Mouse (Mus musculus): ENCODE measurements around the gene H2afy2.

Gene H2afy2

GRCm38 (mm10) chr10:61783621-61784251, at the start of gene H2afy2:
Gene H2afy2, minus strand, starts transcription at chr10:61784147.
- no peak for DNase-seq (ENCODE audit: low read depth)

DNA sequence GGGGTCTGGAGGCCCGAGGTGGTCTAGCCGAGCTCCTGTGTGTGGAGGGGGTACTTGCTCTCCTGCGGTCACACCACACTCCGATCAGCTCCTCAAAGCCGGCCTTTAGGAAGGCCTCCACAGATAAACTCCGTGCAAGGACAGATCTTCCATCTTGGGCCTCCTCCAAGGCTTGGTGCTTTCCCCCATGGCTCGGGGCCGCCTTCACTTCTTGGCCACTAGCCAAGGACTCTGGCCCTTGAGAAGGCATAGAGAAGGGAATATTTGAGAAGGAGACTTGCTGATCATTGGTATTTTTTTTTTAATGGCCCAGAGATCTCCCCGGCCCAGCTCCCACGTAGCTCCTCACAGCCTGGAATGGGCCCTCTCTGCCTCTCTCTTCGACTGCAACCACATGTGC, 48.8 kb upstream of the H2afy2 start:
- DNase-seq (ENCODE audit: low read depth): no peak

DNA sequence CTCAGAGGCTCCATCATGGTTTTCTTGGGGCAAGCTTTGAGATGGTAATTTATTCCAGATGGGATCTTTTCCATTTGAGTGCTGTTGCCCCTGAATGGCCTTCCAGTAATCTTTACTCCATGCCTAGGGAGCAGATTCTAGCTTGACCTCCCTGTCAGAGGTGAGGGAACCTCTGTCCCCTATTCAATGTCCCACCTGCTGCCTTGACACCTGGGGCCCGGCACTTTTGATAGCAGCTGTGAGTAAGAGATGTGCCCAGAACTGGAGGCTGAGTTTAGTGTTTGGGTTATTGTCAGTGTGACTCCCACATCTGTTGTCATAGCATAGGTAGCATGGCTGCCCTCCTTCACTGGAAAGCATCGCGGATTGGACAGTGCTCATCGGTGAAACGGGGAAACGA, 47.8 kb upstream of the H2afy2 start:
- no peak for DNase-seq (ENCODE audit: low read depth)

DNA sequence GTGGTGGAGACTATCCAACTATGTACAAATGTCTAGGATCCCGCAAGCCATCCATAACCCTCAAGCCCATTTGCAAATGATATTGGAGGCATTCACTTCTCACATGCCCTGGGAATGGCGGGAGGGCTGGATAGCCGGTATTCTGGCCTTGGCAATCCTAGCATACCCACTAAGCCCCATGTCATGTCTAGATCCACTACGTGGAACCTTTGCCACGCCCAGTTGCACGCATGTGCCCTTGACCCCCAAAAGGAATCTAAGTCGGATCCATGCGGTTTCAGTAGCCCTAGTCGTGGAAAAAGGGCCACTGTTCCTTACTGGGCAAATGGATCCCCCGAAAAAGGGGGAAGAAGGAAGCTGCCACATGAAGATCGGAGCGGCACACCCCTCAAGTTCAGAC, 47.3 kb upstream of the H2afy2 start:
- no peak for DNase-seq (ENCODE audit: low read depth)

- DNase-seq (ENCODE audit: low read depth): no peak
Observed at GRCm38 (mm10) chr10:61830817-61831216, 46.9 kb upstream of the H2afy2 start.

DNA sequence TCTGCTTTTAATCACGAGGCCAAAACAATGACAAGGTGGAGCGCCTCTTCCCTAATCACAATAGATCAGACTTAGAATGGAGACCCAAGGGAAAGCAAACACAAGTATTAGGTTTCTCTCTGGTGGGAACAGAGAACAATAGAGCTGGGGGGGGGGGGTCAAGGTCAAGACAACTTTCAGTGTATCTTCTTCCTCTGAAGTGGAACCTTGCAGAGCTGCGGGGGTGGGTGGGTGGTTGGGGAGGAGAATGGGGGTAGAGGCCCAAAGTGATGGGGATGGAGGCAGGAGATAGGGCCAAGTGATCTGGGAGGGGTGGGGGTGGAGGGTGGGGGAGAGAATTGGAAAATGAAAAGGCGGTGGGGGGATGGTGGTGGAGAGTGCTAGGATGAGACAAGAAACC, 45.1 kb upstream of the H2afy2 start:
- no peak for DNase-seq (ENCODE audit: low read depth)

GRCm38 (mm10) chr10:61827950-61828936, 44.3 kb upstream of the H2afy2 start:
- DNase-seq (ENCODE audit: low read depth): no peak

DNA sequence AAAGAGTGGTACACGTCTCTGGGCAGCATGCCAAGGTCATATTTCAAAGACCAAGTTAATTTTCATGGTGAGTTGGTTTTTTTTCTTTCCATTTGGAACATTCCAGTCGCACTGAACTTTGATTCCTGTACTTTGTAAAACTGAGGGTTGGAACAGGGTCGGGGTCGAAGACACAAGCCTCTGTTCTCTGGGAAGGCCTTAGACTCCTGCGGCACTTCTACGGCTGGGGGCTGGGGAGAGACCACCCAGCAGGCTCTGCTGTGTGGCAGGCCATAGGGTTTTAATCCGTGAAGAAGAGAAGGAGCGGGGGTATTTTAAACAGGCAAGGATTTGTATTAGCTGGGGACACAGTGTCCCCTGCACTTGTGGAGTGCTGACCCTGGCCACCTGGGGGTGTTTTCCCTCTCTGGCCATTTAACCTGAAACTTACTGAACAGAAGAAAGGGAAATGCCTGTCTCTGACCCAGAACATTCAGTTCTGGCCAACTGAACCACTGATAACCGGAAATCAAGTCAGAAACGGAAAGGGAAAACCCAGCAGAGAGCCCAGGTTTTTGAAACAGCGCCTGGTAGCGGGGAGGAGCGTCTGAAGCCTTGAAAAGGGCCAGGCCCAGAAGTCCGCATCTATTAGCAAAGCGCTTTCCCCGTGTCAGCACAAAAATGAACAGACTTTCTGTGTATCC, 42.9 kb upstream of the H2afy2 start:
- DNase-seq (ENCODE audit: low read depth): no peak

DNA sequence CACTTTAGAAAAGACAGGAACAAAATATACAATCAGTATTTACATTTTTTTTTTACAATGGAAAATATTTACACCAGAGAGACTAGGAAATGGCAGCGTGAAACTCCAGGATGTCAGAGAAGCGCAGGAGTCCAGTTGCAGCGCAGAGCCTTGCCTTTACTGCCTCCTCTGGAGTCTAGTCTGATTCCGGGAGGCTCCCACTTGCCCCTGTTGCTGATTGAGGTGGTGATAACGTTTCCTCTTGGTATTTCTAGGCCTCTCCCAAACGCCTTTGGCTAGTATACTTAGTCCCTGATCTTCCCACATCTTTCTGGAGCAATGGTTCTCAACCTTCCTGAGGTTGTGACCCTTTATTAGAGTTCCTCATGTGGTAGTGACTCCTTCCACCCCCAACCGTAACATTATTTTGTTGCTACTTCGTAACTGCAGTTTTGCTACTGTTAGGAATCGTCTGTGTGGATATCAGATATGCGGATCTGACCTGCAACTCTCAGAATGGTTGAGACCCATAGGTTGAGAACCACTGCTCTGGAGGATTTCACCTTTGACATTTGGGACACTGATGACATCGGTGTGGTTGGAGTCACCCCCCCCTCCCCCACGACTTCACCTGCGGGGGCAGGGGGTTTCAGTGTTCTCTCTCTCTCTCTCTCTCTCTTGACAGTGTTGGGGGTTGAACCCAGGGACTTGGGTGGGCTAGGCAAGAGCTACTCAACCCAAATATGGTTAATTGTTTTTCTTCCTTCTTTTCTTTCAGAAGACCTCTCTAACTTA, 42.2 kb upstream of the H2afy2 start:
- no peak for DNase-seq (ENCODE audit: low read depth)

- no peak for DNase-seq (ENCODE audit: low read depth)
Observed at GRCm38 (mm10) chr10:61825536-61825935, 41.6 kb upstream of the H2afy2 start.

- DNase-seq (ENCODE audit: low read depth): no peak
Observed at GRCm38 (mm10) chr10:61823731-61824115, 39.8 kb upstream of the H2afy2 start.

GRCm38 (mm10) chr10:61822968-61823730, 39.2 kb upstream of the H2afy2 start:
- no peak for DNase-seq (ENCODE audit: low read depth)

GRCm38 (mm10) chr10:61820050-61820449, 36.1 kb upstream of the H2afy2 start:
- DNase-seq (ENCODE audit: low read depth): no peak

DNA sequence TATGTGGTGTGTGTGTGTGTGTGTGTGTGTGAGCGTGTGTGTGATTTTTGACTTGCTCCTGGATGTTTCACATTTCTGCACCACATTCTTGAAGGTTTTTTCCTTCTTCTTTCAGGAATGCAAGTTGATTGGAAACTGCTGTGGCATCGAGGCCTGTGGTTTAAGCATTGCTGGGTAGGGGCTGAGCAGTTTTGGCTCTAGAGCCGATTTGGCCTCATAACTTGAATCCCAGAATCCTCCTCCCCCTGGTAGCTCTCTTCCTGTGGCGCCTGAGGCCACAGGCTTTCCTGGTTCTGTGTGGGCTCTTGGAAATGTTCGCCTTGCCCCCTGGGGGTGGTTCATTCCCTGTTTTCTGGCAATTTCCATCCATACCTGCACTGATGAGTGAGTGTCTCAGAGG, 28.0 kb upstream of the H2afy2 start:
- no peak for DNase-seq (ENCODE audit: low read depth)

GRCm38 (mm10) chr10:61798133-61798576, 14.2 kb upstream of the H2afy2 start:
- no peak for DNase-seq (ENCODE audit: low read depth)

DNA sequence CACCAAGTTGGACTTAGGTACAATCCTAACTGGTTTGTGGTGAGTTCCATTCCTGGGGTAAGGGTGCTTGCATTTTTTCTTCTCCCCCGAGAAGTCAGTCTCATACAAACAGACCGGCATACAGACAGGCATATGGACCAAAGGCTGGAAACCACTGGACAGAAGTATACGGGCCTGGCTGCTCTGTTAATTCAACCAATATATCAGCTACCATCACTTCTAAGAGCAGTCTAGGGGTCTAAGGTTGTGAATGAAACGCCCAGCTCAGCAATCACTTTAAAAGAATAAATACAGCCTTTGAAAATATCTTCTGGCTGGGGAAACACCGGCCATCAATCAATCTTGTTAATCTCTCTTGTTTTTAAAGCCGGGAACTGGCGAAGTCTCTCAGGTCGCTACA, 11.5 kb upstream of the H2afy2 start:
- DNase-seq (ENCODE audit: low read depth): no peak

DNA sequence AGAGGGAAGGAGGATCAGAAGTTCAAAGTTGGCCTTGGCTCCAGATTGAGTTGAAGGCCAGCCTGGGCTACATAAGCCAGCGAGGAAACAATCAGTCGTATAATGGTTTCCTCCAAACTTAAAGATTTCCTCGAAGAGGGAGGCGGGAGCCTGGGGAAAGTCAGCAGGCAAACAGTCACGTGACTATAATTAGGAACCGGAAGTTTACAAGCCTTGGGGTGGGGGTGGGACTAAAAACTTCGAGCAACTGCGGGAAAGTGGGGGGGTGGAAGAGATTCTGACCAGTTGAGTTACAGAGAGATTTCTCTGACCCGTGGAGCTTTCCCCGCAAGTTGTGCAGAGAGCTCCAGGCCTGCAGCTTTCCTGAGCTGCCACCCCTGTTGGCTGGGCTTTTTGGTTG, 11.0 kb upstream of the H2afy2 start:
- no peak for DNase-seq (ENCODE audit: low read depth)

GRCm38 (mm10) chr10:61793015-61793414, 9.1 kb upstream of the H2afy2 start:
- DNase-seq (ENCODE audit: low read depth): no peak

DNA sequence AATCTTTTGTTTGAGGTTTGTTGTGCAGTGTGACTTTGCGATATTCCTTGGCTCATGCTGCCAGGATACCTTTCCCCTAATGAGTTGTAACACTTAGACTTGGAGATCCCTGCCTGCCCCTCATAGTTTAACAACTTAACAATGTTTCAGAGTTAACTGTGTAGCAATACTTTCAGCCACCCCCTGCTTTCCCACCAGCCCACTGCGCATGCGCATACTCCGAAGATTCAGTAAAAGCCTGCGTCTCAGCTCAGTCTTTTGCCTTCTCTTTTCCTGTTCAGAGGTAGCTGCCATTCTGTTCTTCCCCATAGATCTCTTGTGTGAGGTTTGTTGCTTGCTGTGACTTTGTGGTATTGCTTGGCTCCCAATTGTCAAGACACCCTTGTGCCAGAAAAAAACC, 4.6 kb upstream of the H2afy2 start:
- DNase-seq (ENCODE audit: low read depth): no peak

DNA sequence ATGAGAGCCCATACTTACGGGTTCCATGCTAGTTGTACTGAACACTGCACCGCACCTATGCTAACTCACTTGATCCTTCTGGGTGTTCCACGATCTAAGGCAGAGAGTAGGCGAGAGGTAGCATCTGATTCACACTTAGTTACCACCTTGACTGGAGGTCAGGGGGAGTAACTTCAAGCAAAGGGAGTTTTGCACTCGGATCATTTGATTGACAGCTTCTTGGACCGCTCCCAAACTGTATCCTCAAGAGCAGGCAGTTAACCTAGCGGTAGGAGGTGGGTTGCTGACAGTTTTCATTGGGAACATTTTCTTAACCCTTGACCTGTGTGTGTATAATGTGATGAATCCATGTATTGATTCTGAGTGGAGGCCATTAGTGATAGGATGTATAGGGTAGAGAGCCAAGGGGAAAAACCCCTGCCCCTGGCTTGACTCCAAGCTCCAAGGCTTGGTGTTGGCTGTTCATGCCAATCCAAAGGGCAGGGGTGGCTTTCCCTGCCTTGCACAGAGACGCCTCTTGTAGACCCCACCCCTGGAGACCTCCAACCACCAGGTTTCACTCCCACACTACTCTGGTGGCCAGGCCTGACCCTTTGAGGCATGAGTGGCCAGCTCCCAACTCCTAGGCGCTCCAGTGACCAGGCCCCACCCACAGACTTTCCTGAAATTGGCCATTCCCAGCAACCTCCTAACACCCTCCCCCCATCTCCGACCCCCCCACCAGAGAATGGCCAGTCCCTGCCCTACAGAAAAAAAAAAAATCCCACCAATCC, 3.8 kb upstream of the H2afy2 start:
- no peak for DNase-seq (ENCODE audit: low read depth)
